In genomic region chr9:25485406-25485805, GRCm38 (mm10) we compare ENCODE assay signal across 8 mouse cellular contexts. TPM values are rescaled to one million over a fixed set of nuclear protein-coding genes. Genes with fewer than 3 reads are reported as not detected.
A peak's percentile ranks its signal among the peaks of the same experiment; 100 is the strongest.
DNase-seq lines count a peak whose midpoint lies in the region; ATAC-seq and TF ChIP-seq lines count a peak whose summit lies in the region.

No protein-coding gene starts in this region.

- TF ChIP-seq CTCF in liver, adult 2 months (IDR thresholded peaks at IDR 0.05; ENCODE audit: low read depth, low read length) = no peak

- H3K4me1 ChIP-seq in liver, adult 2 months (ENCODE audit: control insufficient read depth, insufficient read depth, low read length) = peaks cover 41% of the 10 kb centered on the region
- peaks cover 80% of the 10 kb centered on the region for H3K4me1 ChIP-seq in limb, embryonic 13.5 days

- H3K9ac ChIP-seq in liver, adult 2 months (ENCODE audit: low read depth, low read length) = no peak overlapping the region
- H3K9ac ChIP-seq in limb, embryonic 13.5 days = no peak overlapping the region

- peaks cover 13% of the 10 kb centered on the region; the same call in 1 of the 2 replicates for H3K79me2 ChIP-seq in liver, adult 2 months (ENCODE audit: control insufficient read depth, insufficient read depth, low read length)

- H3K27ac ChIP-seq in liver, adult 2 months (replicated peaks; ENCODE audit: insufficient read depth, low read depth, low read length) = no peak overlapping the region
- H3K27ac ChIP-seq in limb, embryonic 13.5 days = no peak overlapping the region

- no peak overlapping the region for H3K4me3 ChIP-seq in liver, adult 2 months (ENCODE audit: insufficient read depth, low read depth, low read length)
- peak overlapping the region; percentile 75; the same call in 1 of the 2 replicates for H3K4me3 ChIP-seq in limb, embryonic 13.5 days

- TF ChIP-seq POLR2A in liver, adult 2 months (IDR thresholded peaks at IDR 0.05; ENCODE audit: extremely low read depth, insufficient read depth, low read length) = no peak

- no peak for ATAC-seq in limb, embryonic 13.5 days (ENCODE audit: low FRiP score, low read depth)

- 32% methylated on average over 7 of the region's 7 CpGs for whole genome bisulfite sequencing in liver, adult 2 months
- 69% methylated on average over 7 of the region's 7 CpGs for WGBS in limb, embryonic 13.5 days

- no peaks in the 10 kb centered on the region; the same call in 1 of the 2 replicates for H3K36me3 ChIP-seq in liver, adult 2 months (ENCODE audit: control insufficient read depth, insufficient read depth, low read length)
- H3K36me3 ChIP-seq in limb, embryonic 13.5 days = peaks cover 7% of the 10 kb centered on the region; the same call in 1 of the 2 replicates

- DNase-seq in cerebellum, adult 11-12 months = peak; percentile 40
- no peak for DNase-seq in cerebellum, postnatal 14 days
- DNase-seq in liver, adult 2 months (ENCODE audit: extremely low read depth, low read depth, low spot score) = peak; percentile 60
- no peak for DNase-seq in liver
- DNase-seq in retina, embryonic 14.5 days (ENCODE audit: low spot score) = peak; percentile 17
- DNase-seq in urinary bladder, adult 2 months (ENCODE audit: low spot score) = no peak
- no peak for DNase-seq in testis, postnatal 14 days (ENCODE audit: low spot score)

- H3K4me2 ChIP-seq in limb, embryonic 13.5 days (replicated peaks) = peak overlapping the region; percentile 81

- no peaks in the 10 kb centered on the region for H3K9me3 ChIP-seq in limb, embryonic 13.5 days

- no peaks in the 10 kb centered on the region for H3K27me3 ChIP-seq in liver, adult 2 months (ENCODE audit: control insufficient read depth, insufficient read depth, low read length)
- no peaks in the 10 kb centered on the region for H3K27me3 ChIP-seq in limb, embryonic 13.5 days

RNA-seq across cellular contexts. Expression of gene Eepd1, which starts 4.1 kb away (rescaled TPM):
- total RNA-seq in liver, adult 2 months (2014; rRNA removed) = 19.5 and 27.8 TPM in 2 replicates
- polyA plus RNA-seq in liver, adult 2 months (2012; rRNA removed) = 10.8 and 11.8 TPM in 2 replicates
- polyA plus RNA-seq in limb, embryonic 13.5 days (2015; fragmentation: Nextera tagmentation; extraction: Ambion mirVana) = 22.8 and 23.0 TPM in 2 replicates
- 16.8 and 19.5 TPM in 2 replicates for polyA plus RNA-seq in urinary bladder, adult 2 months (2012; rRNA removed)

Comparison
In these comparisons a context has a peak if more than half of its experiments do, and no peak if none do; other contexts are left out.
1. DNase-seq: peak in cerebellum, adult 11-12 months (single experiment), liver, adult 2 months (single experiment) and retina, embryonic 14.5 days (single experiment); none in cerebellum, postnatal 14 days (0 of 2), liver (single experiment), urinary bladder, adult 2 months (single experiment) and testis, postnatal 14 days (single experiment).